Comparison of ENCODE assay signal across 21 mouse cellular contexts in the genomic region with DNA sequence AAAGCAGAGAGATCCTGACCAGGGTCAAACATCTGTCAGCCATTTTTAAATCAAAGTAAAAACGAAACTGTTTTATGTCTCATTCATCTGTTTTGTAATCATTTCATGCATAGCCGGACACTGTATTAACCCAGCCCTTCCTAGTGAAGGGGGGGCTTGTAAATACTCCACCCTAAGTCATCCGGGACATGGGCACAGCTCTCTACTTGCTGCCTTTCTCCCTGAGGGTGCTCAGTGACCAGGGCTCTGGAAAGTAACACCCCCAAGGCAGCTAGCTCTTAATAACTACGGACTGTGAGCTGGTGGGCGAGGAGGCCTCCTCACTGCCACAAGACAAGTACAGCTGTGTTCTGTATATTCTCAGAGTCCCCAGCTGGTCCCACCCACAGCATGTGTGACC. TPM values are rescaled to one million over a fixed set of nuclear protein-coding genes. Genes with fewer than 3 reads are reported as not detected.
DNase-seq lines count a peak whose midpoint lies in the region; ATAC-seq and TF ChIP-seq lines count a peak whose summit lies in the region.
"Had no signal": no experiment of that assay in that cellular context is flagged by ENCODE, and none has a peak within 500 bp of the region (broad histone marks: within the 10 kb centered on the region; RNA-seq: fewer than 3 reads in every experiment).

No protein-coding gene starts in this region.

- H3K9ac ChIP-seq in embryonic facial prominence, embryonic 15.5 days, result no peak overlapping the region
- H3K9ac ChIP-seq in heart, postnatal 0 days (replicated peaks; ENCODE audit: low read depth, low read length), result no peak overlapping the region
- H3K9ac ChIP-seq in stomach, embryonic 16.5 days (ENCODE audit: low read length), result no peak overlapping the region
- H3K9ac ChIP-seq: forebrain, postnatal 0 days; limb, embryonic 12.5 days; liver, postnatal 0 days; midbrain, embryonic 13.5 days had no signal

- no peaks in the 10 kb centered on the region for H3K36me3 ChIP-seq in embryonic facial prominence, embryonic 15.5 days
- no peaks in the 10 kb centered on the region for H3K36me3 ChIP-seq in embryonic facial prominence, embryonic 10.5 days (replicated peaks)
- no peaks in the 10 kb centered on the region for H3K36me3 ChIP-seq in heart, postnatal 0 days (replicated peaks; ENCODE audit: control insufficient read depth, insufficient read depth, low read length)
- H3K36me3 ChIP-seq in stomach, embryonic 16.5 days (ENCODE audit: control insufficient read depth, insufficient read depth, low read length), result no peaks in the 10 kb centered on the region
- H3K36me3 ChIP-seq: limb, embryonic 12.5 days; midbrain, embryonic 13.5 days had no signal

- no peaks in the 10 kb centered on the region for H3K27me3 ChIP-seq in embryonic facial prominence, embryonic 15.5 days
- H3K27me3 ChIP-seq in embryonic facial prominence, embryonic 10.5 days (replicated peaks; ENCODE audit: low read depth, poor library complexity, severe bottlenecking), result no peaks in the 10 kb centered on the region
- no peaks in the 10 kb centered on the region for H3K27me3 ChIP-seq in heart, postnatal 0 days (ENCODE audit: control insufficient read depth, insufficient read depth, low read length)
- H3K27me3 ChIP-seq in stomach, embryonic 16.5 days (ENCODE audit: control insufficient read depth, insufficient read depth, low read length), result no peaks in the 10 kb centered on the region
- H3K27me3 ChIP-seq: limb, embryonic 12.5 days; midbrain, embryonic 13.5 days had no signal

- WGBS in embryonic facial prominence, embryonic 15.5 days, result 36% methylated on average over 5 of the region's 5 CpGs
- WGBS in embryonic facial prominence, embryonic 10.5 days, result 60% methylated on average over 5 of the region's 5 CpGs
- WGBS in heart, postnatal 0 days, result 68% methylated on average over 5 of the region's 5 CpGs
- WGBS in stomach, embryonic 16.5 days, result 43% methylated on average over 5 of the region's 5 CpGs

- DNase-seq in embryonic facial prominence, embryonic 10.5 days (ENCODE audit: low spot score), result no peak
- DNase-seq in heart, postnatal 0 days (ENCODE audit: low spot score), result no peak
- DNase-seq in heart, postnatal 4 days, result no peak
- no peak for DNase-seq in embryo, embryonic 10 days (ENCODE audit: low spot score)
- DNase-seq: adrenal gland, postnatal 14 days; cerebellum, adult 8-10 months; cerebellum, postnatal 36 days; forebrain, postnatal 0 days; kidney, postnatal 25 days; layer of hippocampus, postnatal 36 days; liver, postnatal 0 days; thymus, postnatal 36 days had no signal

- no peak overlapping the region for H3K4me3 ChIP-seq in embryonic facial prominence, embryonic 15.5 days (replicated peaks)
- no peak overlapping the region for H3K4me3 ChIP-seq in embryonic facial prominence, embryonic 10.5 days
- H3K4me3 ChIP-seq in heart, postnatal 0 days (ENCODE audit: low read depth, low read length), result no peak overlapping the region
- H3K4me3 ChIP-seq in embryonic fibroblast, embryonic 13.5 days (ENCODE audit: insufficient read depth, low read length), result no peak overlapping the region
- H3K4me3 ChIP-seq in stomach, embryonic 16.5 days (replicated peaks; ENCODE audit: low read length), result no peak overlapping the region
- H3K4me3 ChIP-seq: limb, embryonic 12.5 days; megakaryocyte, embryonic 14.5 days; midbrain, embryonic 13.5 days had no signal

- H3K4me2 ChIP-seq in embryonic facial prominence, embryonic 15.5 days (replicated peaks), result no peak overlapping the region
- H3K4me2 ChIP-seq in heart, postnatal 0 days (ENCODE audit: low read depth, low read length), result no peak overlapping the region
- H3K4me2 ChIP-seq in stomach, embryonic 16.5 days (ENCODE audit: low read depth, low read length), result no peak overlapping the region
- H3K4me2 ChIP-seq: limb, embryonic 12.5 days; liver, embryonic 11.5 days; midbrain, embryonic 13.5 days had no signal

- H3K27ac ChIP-seq in embryonic facial prominence, embryonic 15.5 days (replicated peaks), result 0 out of 2 replicates have a peak overlapping the region, but pooled peaks have one; percentile 22
- H3K27ac ChIP-seq in embryonic facial prominence, embryonic 10.5 days (replicated peaks), result no peak overlapping the region
- 0 out of 2 replicates have a peak overlapping the region, but pooled peaks have one; percentile 11 for H3K27ac ChIP-seq in heart, postnatal 0 days (ENCODE audit: low read depth)
- H3K27ac ChIP-seq in embryonic fibroblast, embryonic 13.5 days (ENCODE audit: insufficient read depth, low read length), result peak overlapping the region; percentile 65; the same call in 1 of the 2 replicates
- H3K27ac ChIP-seq in stomach, embryonic 16.5 days (ENCODE audit: low read length), result peak overlapping the region; percentile 28
- H3K27ac ChIP-seq: hindbrain, postnatal 0 days; limb, embryonic 12.5 days; midbrain, embryonic 13.5 days had no signal

- ATAC-seq in embryonic facial prominence, embryonic 15.5 days (ENCODE audit: insufficient number of reproducible peaks, low FRiP score, low TSS enrichment, low read depth), result no peak
- no peak for ATAC-seq in heart, postnatal 0 days (ENCODE audit: insufficient read depth, low read depth)
- no peak for ATAC-seq in stomach, embryonic 16.5 days (ENCODE audit: insufficient read depth, low FRiP score)
- ATAC-seq: forebrain, postnatal 0 days; hindbrain, postnatal 0 days; intestine, embryonic 16.5 days; liver, postnatal 0 days; midbrain, embryonic 13.5 days had no signal

- no peak for TF ChIP-seq EP300 in heart, postnatal 0 days (IDR thresholded peaks at IDR 0.05; ENCODE audit: low read depth)

- TF ChIP-seq CTCF in heart, postnatal 0 days (IDR thresholded peaks at IDR 0.05; ENCODE audit: low read depth), result no peak
- TF ChIP-seq CTCF in embryonic fibroblast, embryonic 13.5 days (IDR thresholded peaks at IDR 0.05; ENCODE audit: borderline replicate concordance, insufficient read depth, low read length), result no peak

- H3K4me1 ChIP-seq in embryonic facial prominence, embryonic 15.5 days, result no peaks in the 10 kb centered on the region
- 0 out of 2 replicates have a peak, but pooled peaks cover 4% of the 10 kb centered on the region for H3K4me1 ChIP-seq in embryonic facial prominence, embryonic 10.5 days
- H3K4me1 ChIP-seq in heart, postnatal 0 days (ENCODE audit: control insufficient read depth, insufficient read depth), result no peaks in the 10 kb centered on the region
- no peaks in the 10 kb centered on the region for H3K4me1 ChIP-seq in embryonic fibroblast, embryonic 13.5 days (ENCODE audit: control insufficient read depth, insufficient read depth, low read length)
- 0 out of 2 replicates have a peak, but pooled peaks cover 3% of the 10 kb centered on the region for H3K4me1 ChIP-seq in stomach, embryonic 16.5 days (ENCODE audit: control insufficient read depth, insufficient read depth, low read length)
- H3K4me1 ChIP-seq: limb, embryonic 12.5 days; megakaryocyte, embryonic 14.5 days; midbrain, embryonic 13.5 days had no signal

- no peaks in the 10 kb centered on the region for H3K9me3 ChIP-seq in embryonic facial prominence, embryonic 15.5 days (replicated peaks)
- no peaks in the 10 kb centered on the region for H3K9me3 ChIP-seq in embryonic facial prominence, embryonic 10.5 days
- H3K9me3 ChIP-seq in heart, postnatal 0 days (replicated peaks; ENCODE audit: control insufficient read depth, low read length), result no peaks in the 10 kb centered on the region
- no peaks in the 10 kb centered on the region for H3K9me3 ChIP-seq in stomach, embryonic 16.5 days (replicated peaks; ENCODE audit: control insufficient read depth, low read length)
- H3K9me3 ChIP-seq: limb, embryonic 12.5 days; megakaryocyte, embryonic 14.5 days; midbrain, embryonic 13.5 days had no signal

- no peak for TF ChIP-seq POLR2A in embryonic fibroblast, embryonic 13.5 days (IDR thresholded peaks at IDR 0.05; ENCODE audit: low read depth, low read length)

RNA-seq across cellular contexts. Expression of a gene that starts 13.1 kb away (rescaled TPM):
- polyA plus RNA-seq in embryonic facial prominence, embryonic 15.5 days (2015; fragmentation: Nextera tagmentation; extraction: Ambion mirVana), result 29.1 and 30.4 TPM in 2 replicates
- polyA plus RNA-seq in embryonic facial prominence, embryonic 10.5 days (2016; fragmentation: Nextera tagmentation; extraction: Ambion mirVana), result 26.3 and 30.2 TPM in 2 replicates
- 10.2 and 14.2 TPM in 2 replicates for total RNA-seq in heart, postnatal 0 days (2014; rRNA removed; ENCODE audit: low replicate concordance)
- polyA plus RNA-seq in heart, postnatal 0 days (2015; fragmentation: Nextera tagmentation; extraction: Ambion mirVana), result 37.6 and 43.4 TPM in 2 replicates
- total RNA-seq in heart, postnatal 4 days (2021), result 10 to 100 TPM; 78.7 to 80.1 TPM
- 25.0 and 29.1 TPM in 2 replicates for polyA plus RNA-seq in embryonic fibroblast, embryonic 13.5 days (2011; ENCODE audit: insufficient read length, low read depth, missing spikeins)
- polyA plus RNA-seq in stomach, embryonic 16.5 days (2015; fragmentation: Nextera tagmentation; extraction: Ambion mirVana), result 19.5 and 20.0 TPM in 2 replicates

RNA-seq across cellular contexts. Expression of a gene that starts 45.2 kb away (rescaled TPM):
- 26.1 and 27.0 TPM in 2 replicates for polyA plus RNA-seq in embryonic facial prominence, embryonic 15.5 days (2015; fragmentation: Nextera tagmentation; extraction: Ambion mirVana)
- 32.6 and 35.8 TPM in 2 replicates for polyA plus RNA-seq in embryonic facial prominence, embryonic 10.5 days (2016; fragmentation: Nextera tagmentation; extraction: Ambion mirVana)
- total RNA-seq in heart, postnatal 0 days (2014; rRNA removed; ENCODE audit: low replicate concordance), result 7.4 and 12.1 TPM in 2 replicates
- 6.5 TPM in 2 replicates for polyA plus RNA-seq in heart, postnatal 0 days (2015; fragmentation: Nextera tagmentation; extraction: Ambion mirVana)
- total RNA-seq in heart, postnatal 4 days (2021), result 10 to 100 TPM; 16.3 to 17.6 TPM
- 30.0 and 35.3 TPM in 2 replicates for polyA plus RNA-seq in embryonic fibroblast, embryonic 13.5 days (2011; ENCODE audit: insufficient read length, low read depth, missing spikeins)
- 21.2 and 24.7 TPM in 2 replicates for polyA plus RNA-seq in stomach, embryonic 16.5 days (2015; fragmentation: Nextera tagmentation; extraction: Ambion mirVana)

RNA-seq across cellular contexts. Expression of a gene that starts 45.8 kb away (rescaled TPM):
- polyA plus RNA-seq in embryonic facial prominence, embryonic 15.5 days (2015; fragmentation: Nextera tagmentation; extraction: Ambion mirVana), result 55.4 and 57.5 TPM in 2 replicates
- polyA plus RNA-seq in embryonic facial prominence, embryonic 10.5 days (2016; fragmentation: Nextera tagmentation; extraction: Ambion mirVana), result 79.1 and 86.2 TPM in 2 replicates
- 9.0 and 21.7 TPM in 2 replicates for total RNA-seq in heart, postnatal 0 days (2014; rRNA removed; ENCODE audit: low replicate concordance)
- polyA plus RNA-seq in heart, postnatal 0 days (2015; fragmentation: Nextera tagmentation; extraction: Ambion mirVana), result 23.3 and 26.6 TPM in 2 replicates
- 10 to 100 TPM; 16.5 to 16.9 TPM for total RNA-seq in heart, postnatal 4 days (2021)
- polyA plus RNA-seq in embryonic fibroblast, embryonic 13.5 days (2011; ENCODE audit: insufficient read length, low read depth, missing spikeins), result 55.8 and 57.7 TPM in 2 replicates
- 44.4 and 50.4 TPM in 2 replicates for polyA plus RNA-seq in stomach, embryonic 16.5 days (2015; fragmentation: Nextera tagmentation; extraction: Ambion mirVana)
